Comparison of ENCODE assay signal across 16 mouse cellular contexts in the genomic region with DNA sequence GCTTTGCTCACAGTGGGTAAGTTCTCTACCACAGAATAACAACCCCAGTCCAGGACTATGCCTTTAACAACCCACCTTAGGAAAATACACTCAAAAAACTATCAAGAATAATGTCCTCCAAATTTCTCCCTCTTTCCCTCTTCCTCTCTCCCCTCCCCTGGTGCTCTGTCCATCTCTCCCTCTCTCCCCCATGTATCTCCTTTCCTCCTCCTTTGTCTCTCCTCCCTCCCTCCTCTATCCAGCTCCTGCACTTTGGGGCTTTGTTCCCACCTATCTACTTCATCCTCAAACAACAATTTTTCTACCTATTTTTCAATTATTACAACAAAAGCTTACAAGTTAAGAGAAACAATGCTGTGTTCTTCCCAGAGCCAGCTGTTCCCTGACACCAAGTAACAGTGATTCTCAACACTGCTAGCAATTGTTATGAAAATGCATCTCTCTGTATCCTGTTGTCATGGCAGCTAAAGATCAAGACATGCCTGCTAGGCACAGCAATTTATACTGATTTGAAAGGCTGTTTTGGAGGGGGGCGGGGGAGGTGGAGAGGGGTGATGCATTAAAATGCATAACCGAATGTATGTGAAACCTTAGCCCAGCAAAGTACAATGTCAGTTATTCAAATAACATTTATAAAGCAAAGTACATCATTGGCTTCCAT.
DNase-seq lines count a peak whose midpoint lies in the region; ATAC-seq lines count a peak whose summit lies in the region.
"Had no signal": no experiment of that assay in that cellular context is flagged by ENCODE, and none has a peak within 500 bp of the region (broad histone marks: within the 10 kb centered on the region; RNA-seq: fewer than 3 reads in every experiment).

No protein-coding gene starts in this region.

- DNase-seq in embryo, embryonic 10.5 days (ENCODE audit: low spot score), result peak; percentile 81
- DNase-seq in testis, postnatal 10 days (ENCODE audit: low spot score), result no peak
- no peak for DNase-seq in right cerebral cortex, postnatal 10 days (ENCODE audit: low spot score in 2 of 2)
- DNase-seq in frontal cortex, adult 2 months (ENCODE audit: extremely low spot score in 1 of 2, low spot score in 1 of 2), result no peak
- DNase-seq: adrenal gland, adult 8-10 months; cerebellum, adult 11 months; kidney, postnatal 10 days; left cerebral cortex, postnatal 4 days had no signal

- peaks cover 31% of the 10 kb centered on the region for H3K4me1 ChIP-seq in forebrain, embryonic 12.5 days
- H3K4me1 ChIP-seq in hindbrain, embryonic 16.5 days (ENCODE audit: control insufficient read depth, insufficient read depth, low read depth, low read length), result peaks cover 4% of the 10 kb centered on the region
- H3K4me1 ChIP-seq in neural tube, embryonic 13.5 days (replicated peaks), result peaks cover 27% of the 10 kb centered on the region
- H3K4me1 ChIP-seq: heart, embryonic 13.5 days had no signal

- H3K4me2 ChIP-seq in forebrain, embryonic 12.5 days, result peak overlapping the region; percentile 17
- H3K4me2 ChIP-seq in hindbrain, embryonic 16.5 days (ENCODE audit: low read length), result no peak overlapping the region
- no peak overlapping the region for H3K4me2 ChIP-seq in neural tube, embryonic 13.5 days
- H3K4me2 ChIP-seq: heart, embryonic 13.5 days had no signal

- peak; percentile 87 for ATAC-seq in forebrain, embryonic 12.5 days (ENCODE audit: low FRiP score)
- ATAC-seq in hindbrain, embryonic 16.5 days, result peak; percentile 85
- ATAC-seq in neural tube, embryonic 13.5 days (ENCODE audit: low read depth), result peak; percentile 77
- ATAC-seq: CD4-positive, CD25-positive, alpha-beta regulatory T cell, adult 4 months; inflammation-experienced regulatory T-cells, adult 6 months had no signal

- no peak overlapping the region for H3K4me3 ChIP-seq in forebrain, embryonic 12.5 days (replicated peaks)
- no peak overlapping the region for H3K4me3 ChIP-seq in hindbrain, embryonic 16.5 days (ENCODE audit: low read length)
- no peak overlapping the region for H3K4me3 ChIP-seq in neural tube, embryonic 13.5 days
- H3K4me3 ChIP-seq: heart, embryonic 13.5 days had no signal

- peak overlapping the region; percentile 87 for H3K27ac ChIP-seq in forebrain, embryonic 12.5 days
- H3K27ac ChIP-seq in hindbrain, embryonic 16.5 days (ENCODE audit: low read depth, low read length), result peak overlapping the region; percentile 61
- H3K27ac ChIP-seq in neural tube, embryonic 13.5 days (replicated peaks), result peak overlapping the region; percentile 84
- H3K27ac ChIP-seq: heart, embryonic 13.5 days; stomach, postnatal 0 days had no signal

- H3K9me3 ChIP-seq in forebrain, embryonic 12.5 days, result 0 out of 2 replicates have a peak, but pooled peaks cover 3% of the 10 kb centered on the region
- no peaks in the 10 kb centered on the region for H3K9me3 ChIP-seq in hindbrain, embryonic 16.5 days (ENCODE audit: control insufficient read depth, low read length)
- H3K9me3 ChIP-seq in neural tube, embryonic 13.5 days, result no peaks in the 10 kb centered on the region
- H3K9me3 ChIP-seq: heart, embryonic 13.5 days had no signal

- H3K9ac ChIP-seq in forebrain, embryonic 12.5 days, result peak overlapping the region; percentile 38; the same call in 1 of the 2 replicates
- H3K9ac ChIP-seq in hindbrain, embryonic 16.5 days (ENCODE audit: low read depth, low read length), result no peak overlapping the region
- no peak overlapping the region for H3K9ac ChIP-seq in neural tube, embryonic 13.5 days
- H3K9ac ChIP-seq: heart, embryonic 13.5 days had no signal

- no peaks in the 10 kb centered on the region for H3K27me3 ChIP-seq in forebrain, embryonic 12.5 days
- no peaks in the 10 kb centered on the region for H3K27me3 ChIP-seq in hindbrain, embryonic 16.5 days (replicated peaks; ENCODE audit: control insufficient read depth, insufficient read depth, low read length)
- no peaks in the 10 kb centered on the region for H3K27me3 ChIP-seq in neural tube, embryonic 13.5 days
- H3K27me3 ChIP-seq: heart, embryonic 13.5 days; Patski had no signal

- no peaks in the 10 kb centered on the region for H3K36me3 ChIP-seq in forebrain, embryonic 12.5 days (replicated peaks)
- no peaks in the 10 kb centered on the region for H3K36me3 ChIP-seq in hindbrain, embryonic 16.5 days (ENCODE audit: control insufficient read depth, insufficient read depth, low read length)
- no peaks in the 10 kb centered on the region for H3K36me3 ChIP-seq in neural tube, embryonic 13.5 days
- H3K36me3 ChIP-seq: heart, embryonic 13.5 days had no signal

- 6% methylated on average over 2 of the region's 2 CpGs for whole genome bisulfite sequencing in forebrain, embryonic 12.5 days
- WGBS in hindbrain, embryonic 16.5 days, result 19% methylated on average over 2 of the region's 2 CpGs
- 23% methylated on average over 2 of the region's 2 CpGs for WGBS in neural tube, embryonic 13.5 days
